Mouse (Mus musculus) splenic B cell, adult 2 months (primary cell): ENCODE results near the gene Bmp6.

ENCODE experiments used
- DNase-seq: peaks from one replicate; pipeline ENCODE4 v3.0.0-alpha.2; 2011; ENCODE audit warnings: low read depth, low spot score
- H3K27me3 ChIP-seq: 2 replicates; pipeline ENCODE4 v1.6.1; 2012; ENCODE audit warnings: mild to moderate bottlenecking, low read length, moderate library complexity, mixed read lengths; ENCODE audit not compliant: control insufficient read depth, poor library complexity, insufficient read depth, severe bottlenecking
- H3K36me3 ChIP-seq: 2 replicates; pipeline ENCODE4 v1.6.1; 2012; ENCODE audit warnings: mild to moderate bottlenecking, low read length, moderate library complexity, mixed read lengths; ENCODE audit not compliant: control insufficient read depth, poor library complexity, insufficient read depth, severe bottlenecking

The Bmp6 gene

GRCm38 (mm10) chr13:38344713-38345430, at the start of gene Bmp6:
Bmp6 (plus strand) TSS chr13:38345107.
- peak; percentile 35 for DNase-seq
- Histone ChIP-seq H3K27me3 (no peaks in the 10 kb centered on the region), H3K36me3 (no peaks in the 10 kb centered on the region)

GRCm38 (mm10) chr13:38296166-38296565, 48.7 kb upstream of the Bmp6 start:
- H3K27me3 ChIP-seq = no peaks in the 10 kb centered on the region
- no peak for DNase-seq
- H3K36me3 ChIP-seq = no peaks in the 10 kb centered on the region

GRCm38 (mm10) chr13:38296601-38297000, 48.3 kb upstream of the Bmp6 start:
- H3K27me3 ChIP-seq = no peaks in the 10 kb centered on the region
- no peak for DNase-seq
- no peaks in the 10 kb centered on the region for H3K36me3 ChIP-seq

- no peaks in the 10 kb centered on the region for H3K27me3 ChIP-seq
- DNase-seq = no peak
Measured at GRCm38 (mm10) chr13:38311125-38311524, 33.8 kb upstream of the Bmp6 start.

GRCm38 (mm10) chr13:38312357-38313040, 32.4 kb upstream of the Bmp6 start:
- no peak for DNase-seq
- Histone ChIP-seq H3K36me3 (no peaks in the 10 kb centered on the region), H3K27me3 (no peaks in the 10 kb centered on the region)

More at GRCm38 (mm10) chr13:38311125-38311524, 33.8 kb upstream of the Bmp6 start:
- H3K36me3 ChIP-seq = no peaks in the 10 kb centered on the region

GRCm38 (mm10) chr13:38314590-38314989, 30.3 kb upstream of the Bmp6 start:
- Histone ChIP-seq H3K27me3 (no peaks in the 10 kb centered on the region), H3K36me3 (no peaks in the 10 kb centered on the region)
- DNase-seq = no peak

GRCm38 (mm10) chr13:38318418-38318817, 26.5 kb upstream of the Bmp6 start:
- DNase-seq = no peak
- Histone ChIP-seq H3K27me3 (no peaks in the 10 kb centered on the region), H3K36me3 (no peaks in the 10 kb centered on the region)

- DNase-seq = no peak
- H3K36me3 ChIP-seq = no peaks in the 10 kb centered on the region
- no peaks in the 10 kb centered on the region for H3K27me3 ChIP-seq
Measured at GRCm38 (mm10) chr13:38320354-38320753, 24.6 kb upstream of the Bmp6 start.

- no peaks in the 10 kb centered on the region for H3K36me3 ChIP-seq
- no peaks in the 10 kb centered on the region for H3K27me3 ChIP-seq
- DNase-seq = no peak
Measured at GRCm38 (mm10) chr13:38324452-38324851, 20.5 kb upstream of the Bmp6 start.

- DNase-seq = no peak
- no peaks in the 10 kb centered on the region for H3K36me3 ChIP-seq
- no peaks in the 10 kb centered on the region for H3K27me3 ChIP-seq
Measured at GRCm38 (mm10) chr13:38327377-38327776, 17.5 kb upstream of the Bmp6 start.

GRCm38 (mm10) chr13:38333496-38333895, 11.4 kb upstream of the Bmp6 start:
- Histone ChIP-seq H3K27me3 (no peaks in the 10 kb centered on the region), H3K36me3 (no peaks in the 10 kb centered on the region)
- DNase-seq = no peak

GRCm38 (mm10) chr13:38342598-38342997, 2.3 kb upstream of the Bmp6 start:
- Histone ChIP-seq H3K27me3 (no peaks in the 10 kb centered on the region), H3K36me3 (no peaks in the 10 kb centered on the region)
- peak; percentile 68 for DNase-seq

GRCm38 (mm10) chr13:38343202-38343601, 1.7 kb upstream of the Bmp6 start:
- no peaks in the 10 kb centered on the region for H3K27me3 ChIP-seq
- DNase-seq = peak; percentile 32

GRCm38 (mm10) chr13:38345431-38345820, 519 bp downstream of the Bmp6 start:
- DNase-seq = no peak
- no peaks in the 10 kb centered on the region for H3K36me3 ChIP-seq
- H3K27me3 ChIP-seq = no peaks in the 10 kb centered on the region

More at GRCm38 (mm10) chr13:38343202-38343601, 1.7 kb upstream of the Bmp6 start:
- H3K36me3 ChIP-seq = no peaks in the 10 kb centered on the region

GRCm38 (mm10) chr13:38346096-38346915, 1.4 kb downstream of the Bmp6 start:
- no peak for DNase-seq
- Histone ChIP-seq H3K27me3 (no peaks in the 10 kb centered on the region), H3K36me3 (no peaks in the 10 kb centered on the region)
